In the genomic region with DNA sequence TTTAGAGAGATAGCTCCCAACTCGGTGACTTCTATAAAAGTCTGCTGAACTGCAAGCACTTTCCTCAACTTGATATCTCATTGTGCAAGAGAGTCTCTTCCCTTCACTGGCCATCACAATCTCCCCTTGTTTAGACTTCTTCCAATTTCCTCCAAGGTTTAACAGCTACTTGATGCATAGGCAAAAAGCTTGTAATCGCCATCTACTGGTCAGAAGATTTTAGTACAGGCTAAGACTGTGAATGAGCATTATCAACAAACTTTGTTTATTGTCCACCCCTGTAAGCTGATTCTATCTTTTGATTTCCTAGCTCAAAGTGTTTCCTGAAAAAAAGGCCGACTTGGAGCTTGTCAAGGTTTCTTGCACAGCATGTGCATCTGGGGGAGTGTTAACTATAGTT, we compare ENCODE assay signal across 17 mouse cellular contexts. TPM values are rescaled to one million over a fixed set of nuclear protein-coding genes. Genes with fewer than 3 reads are reported as not detected.
DNase-seq lines count a peak whose midpoint lies in the region; ATAC-seq and TF ChIP-seq lines count a peak whose summit lies in the region.
"Had no signal": no experiment of that assay in that cellular context is flagged by ENCODE, and none has a peak within 500 bp of the region (broad histone marks: within the 10 kb centered on the region; RNA-seq: fewer than 3 reads in every experiment).

No protein-coding gene starts in this region.

- DNase-seq in kidney, postnatal 0 days (ENCODE audit: low spot score) = peak; percentile 29
- DNase-seq in kidney, postnatal 14 days = no peak
- peak; percentile 26 for DNase-seq in A20 (ENCODE audit: low read depth, low spot score)
- peak; percentile 1 for DNase-seq in Muller cell, postnatal 12 days (ENCODE audit: inconsistent ontology term)
- DNase-seq in induced T-regulatory cell, adult 2 months (ENCODE audit: low read depth) = peak; percentile 1
- DNase-seq in gastrocnemius, postnatal 4 days (ENCODE audit: low spot score in 2 of 2) = no peak
- no peak for DNase-seq in forebrain, embryonic 11.5 days (ENCODE audit: low spot score)
- DNase-seq: adrenal gland, postnatal 14 days; gastrocnemius, postnatal 36 days; heart, postnatal 10 days; right cerebral cortex, postnatal 4 days had no signal

- peak; percentile 58 for TF ChIP-seq CTCF in kidney, postnatal 0 days (IDR thresholded peaks at IDR 0.05; ENCODE audit: low read depth)

- H3K4me2 ChIP-seq in kidney, postnatal 0 days (ENCODE audit: low read length) = no peak overlapping the region
- H3K4me2 ChIP-seq in forebrain, embryonic 11.5 days (ENCODE audit: low read depth, low read length, severe bottlenecking) = no peak overlapping the region
- H3K4me2 ChIP-seq: forebrain, embryonic 13.5 days had no signal

- H3K36me3 ChIP-seq in kidney, postnatal 0 days (ENCODE audit: insufficient read depth, low read length) = no peaks in the 10 kb centered on the region
- H3K36me3 ChIP-seq in forebrain, embryonic 11.5 days (ENCODE audit: control insufficient read depth, insufficient read depth, low read length) = no peaks in the 10 kb centered on the region
- H3K36me3 ChIP-seq: G1E; limb, embryonic 10.5 days had no signal

- no peak overlapping the region for H3K4me3 ChIP-seq in kidney, postnatal 0 days (replicated peaks; ENCODE audit: low read depth, low read length)
- H3K4me3 ChIP-seq in forebrain, embryonic 11.5 days (ENCODE audit: low read depth, low read length) = no peak overlapping the region
- H3K4me3 ChIP-seq: forebrain, embryonic 13.5 days; limb, embryonic 10.5 days had no signal

- no peaks in the 10 kb centered on the region for H3K9me3 ChIP-seq in kidney, postnatal 0 days (replicated peaks; ENCODE audit: low read length)
- H3K9me3 ChIP-seq in forebrain, embryonic 11.5 days (ENCODE audit: control insufficient read depth, low read length) = no peaks in the 10 kb centered on the region
- H3K9me3 ChIP-seq: forebrain, embryonic 13.5 days; G1E; limb, embryonic 10.5 days had no signal

- ATAC-seq in kidney, postnatal 0 days (replicated peaks; ENCODE audit: low FRiP score, low read depth) = no peak
- no peak for ATAC-seq in forebrain, embryonic 11.5 days (replicated peaks; ENCODE audit: low FRiP score)
- ATAC-seq: forebrain, embryonic 13.5 days had no signal

- H3K27ac ChIP-seq in kidney, postnatal 0 days = no peak overlapping the region
- no peak overlapping the region for H3K27ac ChIP-seq in forebrain, embryonic 11.5 days (ENCODE audit: low read depth, low read length)
- H3K27ac ChIP-seq: forebrain, embryonic 13.5 days; limb, embryonic 10.5 days had no signal

- WGBS in kidney, postnatal 0 days = 20% methylated on average over 3 of the region's 3 CpGs
- 23% methylated on average over 3 of the region's 3 CpGs for WGBS in forebrain, embryonic 11.5 days

- H3K9ac ChIP-seq in kidney, postnatal 0 days (ENCODE audit: low read depth, low read length) = no peak overlapping the region
- no peak overlapping the region for H3K9ac ChIP-seq in forebrain, embryonic 11.5 days (ENCODE audit: low read length)
- H3K9ac ChIP-seq: forebrain, embryonic 13.5 days had no signal

- no peaks in the 10 kb centered on the region for H3K27me3 ChIP-seq in kidney, postnatal 0 days (ENCODE audit: insufficient read depth, low read length)
- H3K27me3 ChIP-seq in forebrain, embryonic 11.5 days (ENCODE audit: control insufficient read depth, insufficient read depth, low read length) = no peaks in the 10 kb centered on the region
- H3K27me3 ChIP-seq: forebrain, embryonic 13.5 days had no signal

- no peaks in the 10 kb centered on the region for H3K4me1 ChIP-seq in kidney, postnatal 0 days (replicated peaks; ENCODE audit: insufficient read depth, low read length)
- H3K4me1 ChIP-seq in forebrain, embryonic 11.5 days (replicated peaks; ENCODE audit: control insufficient read depth, insufficient read depth, low read length) = no peaks in the 10 kb centered on the region
- H3K4me1 ChIP-seq: forebrain, embryonic 13.5 days; limb, embryonic 10.5 days had no signal

RNA-seq across cellular contexts. Expression of a gene that starts 24.5 kb away (rescaled TPM):
- 0.26 TPM in 1 of 2 replicates, not detected in the other for polyA plus RNA-seq in kidney, postnatal 0 days (2015; fragmentation: Nextera tagmentation; extraction: Ambion mirVana)
- total RNA-seq in gastrocnemius, postnatal 4 days (2021) = not detected
- not detected in 2 replicates for polyA plus RNA-seq in forebrain, embryonic 11.5 days (2014; fragmentation: Nextera tagmentation; extraction: Ambion mirVana)
- total RNA-seq: adrenal gland, postnatal 14 days; gastrocnemius, postnatal 36 days; heart, postnatal 10 days; layer of hippocampus, adult 8-10 months had no signal
- polyA plus RNA-seq: forebrain, embryonic 13.5 days; G1E; intestine, embryonic 14.5 days; liver, embryonic 16.5 days had no signal

RNA-seq across cellular contexts. Expression of a gene that starts 48.2 kb away (rescaled TPM):
- 12.0 and 12.3 TPM in 2 replicates for polyA plus RNA-seq in kidney, postnatal 0 days (2015; fragmentation: Nextera tagmentation; extraction: Ambion mirVana)
- total RNA-seq in gastrocnemius, postnatal 4 days (2021) = 1 to 10 TPM; 6.4 to 7.0 TPM
- 8.7 and 9.5 TPM in 2 replicates for polyA plus RNA-seq in forebrain, embryonic 11.5 days (2014; fragmentation: Nextera tagmentation; extraction: Ambion mirVana)

Comparison
In these comparisons a context has a peak if more than half of its experiments do, and no peak if none do; other contexts are left out.
1. DNase-seq: peak in kidney, postnatal 0 days (single experiment), A20 (single experiment), Muller cell, postnatal 12 days (single experiment) and induced T-regulatory cell, adult 2 months (single experiment); none in kidney, postnatal 14 days (single experiment), gastrocnemius, postnatal 4 days (0 of 2) and forebrain, embryonic 11.5 days (single experiment).